22 mouse cellular contexts compared by ENCODE assay signal in genomic region chr12:78327946-78328345, GRCm38 (mm10).
A peak's percentile ranks its signal among the peaks of the same experiment; 100 is the strongest.
DNase-seq lines count a peak whose midpoint lies in the region; ATAC-seq and TF ChIP-seq lines count a peak whose summit lies in the region.
"Had no signal": no experiment of that assay in that cellular context is flagged by ENCODE, and none has a peak within 500 bp of the region (broad histone marks: within the 10 kb centered on the region; RNA-seq: fewer than 3 reads in every experiment).

No protein-coding gene starts in this region.

- H3K9me3 ChIP-seq in kidney, embryonic 16.5 days (ENCODE audit: low read length) = no peaks in the 10 kb centered on the region
- H3K9me3 ChIP-seq in MEL (replicated peaks; ENCODE audit: insufficient read depth, low read length) = no peaks in the 10 kb centered on the region
- no peaks in the 10 kb centered on the region for H3K9me3 ChIP-seq in embryonic facial prominence, embryonic 15.5 days (replicated peaks)
- no peaks in the 10 kb centered on the region for H3K9me3 ChIP-seq in liver, embryonic 16.5 days (replicated peaks; ENCODE audit: control insufficient read depth, low read length)
- H3K9me3 ChIP-seq: forebrain, embryonic 12.5 days; heart, embryonic 13.5 days; midbrain, embryonic 13.5 days; neural tube, embryonic 15.5 days had no signal

- H3K4me2 ChIP-seq in kidney, embryonic 16.5 days (replicated peaks; ENCODE audit: low read depth, low read length) = no peak overlapping the region
- H3K4me2 ChIP-seq in embryonic facial prominence, embryonic 15.5 days (replicated peaks) = no peak overlapping the region
- H3K4me2 ChIP-seq in liver, embryonic 16.5 days (ENCODE audit: low read depth, low read length) = no peak overlapping the region
- H3K4me2 ChIP-seq: forebrain, embryonic 12.5 days; heart, embryonic 13.5 days; midbrain, embryonic 13.5 days; neural tube, embryonic 15.5 days had no signal

- H3K4me3 ChIP-seq in kidney, embryonic 16.5 days (ENCODE audit: low read length) = no peak overlapping the region
- no peak overlapping the region for H3K4me3 ChIP-seq in MEL (ENCODE audit: control insufficient read depth in 1 of 2, insufficient read depth in 1 of 2, low read depth in 2 of 2, low read length in 2 of 2)
- H3K4me3 ChIP-seq in embryonic facial prominence, embryonic 15.5 days (replicated peaks) = no peak overlapping the region
- H3K4me3 ChIP-seq in liver, embryonic 16.5 days (ENCODE audit: low read depth, low read length) = no peak overlapping the region
- H3K4me3 ChIP-seq: forebrain, embryonic 12.5 days; heart, embryonic 13.5 days; midbrain, embryonic 13.5 days; neural tube, embryonic 15.5 days had no signal

- WGBS in kidney, embryonic 16.5 days = 61% methylated on average over 4 of the region's 4 CpGs
- 85% methylated on average over 4 of the region's 4 CpGs for WGBS in embryonic facial prominence, embryonic 15.5 days
- 42% methylated on average over 4 of the region's 4 CpGs for WGBS in liver, embryonic 16.5 days (ENCODE audit: insufficient replicate concordance)

- no peak overlapping the region for H3K9ac ChIP-seq in kidney, embryonic 16.5 days (replicated peaks; ENCODE audit: low read length)
- no peak overlapping the region for H3K9ac ChIP-seq in MEL (ENCODE audit: control insufficient read depth, low read depth, low read length, poor library complexity, severe bottlenecking)
- H3K9ac ChIP-seq in embryonic facial prominence, embryonic 15.5 days = no peak overlapping the region
- no peak overlapping the region for H3K9ac ChIP-seq in liver, embryonic 16.5 days (ENCODE audit: low read depth, low read length)
- H3K9ac ChIP-seq: forebrain, embryonic 12.5 days; heart, embryonic 13.5 days; midbrain, embryonic 13.5 days; neural tube, embryonic 15.5 days had no signal

- ATAC-seq in kidney, embryonic 16.5 days (ENCODE audit: low FRiP score, low TSS enrichment) = peak; percentile 42; the same call in 1 of the 2 replicates
- peak; percentile 11; the same call in 1 of the 2 replicates for ATAC-seq in embryonic facial prominence, embryonic 15.5 days (ENCODE audit: insufficient number of reproducible peaks, low FRiP score, low TSS enrichment, low read depth)
- ATAC-seq in liver, embryonic 16.5 days (ENCODE audit: low read depth) = peak; percentile 80
- ATAC-seq: hindbrain, postnatal 0 days; midbrain, embryonic 13.5 days had no signal

- no peak for TF ChIP-seq RAD21 in MEL (IDR thresholded peaks at IDR 0.05; ENCODE audit: low read depth, low read length)

- TF ChIP-seq EP300 in MEL (IDR thresholded peaks at IDR 0.05; ENCODE audit: low read depth in 1 of 2, low read length in 2 of 2) = no peak

- DNase-seq in kidney, adult 18-20 months = no peak
- DNase-seq in MEL (ENCODE audit: low read depth, low spot score) = peak; percentile 28
- DNase-seq in frontal cortex, postnatal 10 days (ENCODE audit: low spot score in 2 of 2) = no peak
- no peak for DNase-seq in cerebellum, adult 18-20 months
- DNase-seq: adrenal gland, postnatal 14 days; cerebellum, adult 11-12 months; cerebellum, postnatal 25 days; embryo, embryonic 11 days; heart, postnatal 36 days; kidney, adult 9 months; kidney, postnatal 36 days; left cerebral cortex, postnatal 4 days; lung, postnatal 4 days; spleen, adult 18-20 months had no signal

- no peak overlapping the region for H3K27ac ChIP-seq in kidney, embryonic 16.5 days (ENCODE audit: low read length)
- no peak overlapping the region for H3K27ac ChIP-seq in MEL (ENCODE audit: control insufficient read depth, low read depth, low read length)
- no peak overlapping the region for H3K27ac ChIP-seq in embryonic facial prominence, embryonic 15.5 days (replicated peaks)
- no peak overlapping the region for H3K27ac ChIP-seq in liver, embryonic 16.5 days (ENCODE audit: low read length)
- H3K27ac ChIP-seq: forebrain, embryonic 12.5 days; heart, embryonic 13.5 days; hindbrain, postnatal 0 days; midbrain, embryonic 13.5 days; neural tube, embryonic 15.5 days had no signal

- H3K36me3 ChIP-seq in kidney, embryonic 16.5 days (ENCODE audit: insufficient read depth, low read length) = no peaks in the 10 kb centered on the region
- no peaks in the 10 kb centered on the region for H3K36me3 ChIP-seq in MEL (ENCODE audit: control insufficient read depth in 1 of 2, insufficient read depth in 2 of 2, low read length in 2 of 2)
- no peaks in the 10 kb centered on the region for H3K36me3 ChIP-seq in embryonic facial prominence, embryonic 15.5 days
- H3K36me3 ChIP-seq in liver, embryonic 16.5 days (ENCODE audit: control insufficient read depth, insufficient read depth) = no peaks in the 10 kb centered on the region
- H3K36me3 ChIP-seq: forebrain, embryonic 12.5 days; heart, embryonic 13.5 days; midbrain, embryonic 13.5 days; neural tube, embryonic 15.5 days had no signal

- H3K4me1 ChIP-seq in kidney, embryonic 16.5 days (ENCODE audit: insufficient read depth, low read length) = no peaks in the 10 kb centered on the region
- H3K4me1 ChIP-seq in MEL (ENCODE audit: control insufficient read depth in 1 of 2, insufficient read depth in 2 of 2, low read length in 2 of 2) = no peaks in the 10 kb centered on the region
- no peaks in the 10 kb centered on the region for H3K4me1 ChIP-seq in embryonic facial prominence, embryonic 15.5 days
- H3K4me1 ChIP-seq in liver, embryonic 16.5 days (ENCODE audit: control insufficient read depth, low read depth, low read length) = peaks cover 4% of the 10 kb centered on the region
- H3K4me1 ChIP-seq: forebrain, embryonic 12.5 days; heart, embryonic 13.5 days; midbrain, embryonic 13.5 days; neural tube, embryonic 15.5 days had no signal

- no peaks in the 10 kb centered on the region for H3K27me3 ChIP-seq in kidney, embryonic 16.5 days (ENCODE audit: insufficient read depth, low read length)
- H3K27me3 ChIP-seq in MEL (ENCODE audit: control insufficient read depth in 1 of 2, insufficient read depth in 2 of 2, low read length in 2 of 2) = no peaks in the 10 kb centered on the region
- H3K27me3 ChIP-seq in embryonic facial prominence, embryonic 15.5 days = no peaks in the 10 kb centered on the region
- H3K27me3 ChIP-seq in liver, embryonic 16.5 days (ENCODE audit: control insufficient read depth, insufficient read depth, low read depth, low read length) = no peaks in the 10 kb centered on the region
- H3K27me3 ChIP-seq: forebrain, embryonic 12.5 days; heart, embryonic 13.5 days; midbrain, embryonic 13.5 days; neural tube, embryonic 15.5 days had no signal

- TF ChIP-seq POLR2A in MEL (IDR thresholded peaks at IDR 0.05; ENCODE audit: control insufficient read depth in 1 of 2, insufficient read depth in 1 of 2, low read depth in 1 of 2, low read length in 2 of 2, poor library complexity in 1 of 2) = no peak

- TF ChIP-seq CTCF in MEL (IDR thresholded peaks at IDR 0.05 in 2 of 3, conservative IDR thresholded peaks at IDR 0.05 in 1 of 3; ENCODE audit: control insufficient read depth in 1 of 3, insufficient read depth in 1 of 3, low read depth in 2 of 3, low read length in 3 of 3, poor library complexity in 1 of 3, severe bottlenecking in 1 of 3) = no peak

- H3K79me2 ChIP-seq in MEL (ENCODE audit: control insufficient read depth, insufficient read depth, low read length, poor library complexity) = no peaks in the 10 kb centered on the region

TF ChIP-seq in MEL, 35 proteins besides CTCF, POLR2A, EP300 and RAD21:
- TF ChIP-seq USF2 (IDR thresholded peaks at IDR 0.05; ENCODE audit: borderline replicate concordance in 1 of 2, insufficient read depth in 1 of 2, low read depth in 1 of 2, low read length in 2 of 2) (no peak), ETS1 (IDR thresholded peaks at IDR 0.05; ENCODE audit: low read depth, low read length) (no peak)

Comparison
In these comparisons a context has a peak if more than half of its experiments do, and no peak if none do; other contexts are left out.
1. ATAC-seq: peak in every context shown above with its lines; median percentile 80 in liver, embryonic 16.5 days; 42 in kidney, embryonic 16.5 days; 11 in embryonic facial prominence, embryonic 15.5 days.